Mouse (Mus musculus): ENCODE measurements at regions not wholly inside any gene's neighbourhood (a gene's known extent, or its start where the extent isn't known, plus 50 kb on each side); places are given as distances from the start of the nearest gene placed in this dataset.

GRCm38 (mm10) chr12:66130909-66131308 is 153.3 kb downstream of the Rpl10l start:
- TF ChIP-seq ZC3H11A (IDR thresholded peaks at IDR 0.05; ENCODE audit: low read depth, low read length) = peak; percentile 59
- no peak for TF ChIP-seq JUND (IDR thresholded peaks at IDR 0.05; ENCODE audit: low read depth, low read length)
- TF ChIP-seq CTCF (IDR thresholded peaks at IDR 0.05 in 2 of 3, conservative IDR thresholded peaks at IDR 0.05 in 1 of 3; ENCODE audit: control insufficient read depth in 1 of 3, insufficient read depth in 1 of 3, low read depth in 2 of 3, low read length in 3 of 3, poor library complexity in 1 of 3, severe bottlenecking in 1 of 3) = peak in 1 of 3 experiments; percentile 57; a peak in 2 of 6 replicates
- peak; percentile 75 for TF ChIP-seq RAD21 (IDR thresholded peaks at IDR 0.05; ENCODE audit: low read depth, low read length)
- TF ChIP-seq ZMIZ1 (IDR thresholded peaks at IDR 0.05; ENCODE audit: low read depth, low read length) = no peak
- TF ChIP-seq MYC (IDR thresholded peaks at IDR 0.05; ENCODE audit: low read depth, low read length) = no peak
- peak; percentile 69 for TF ChIP-seq SMC3 (IDR thresholded peaks at IDR 0.05; ENCODE audit: low read depth, low read length)
- Histone ChIP-seq H3K27me3 (ENCODE audit: control insufficient read depth in 1 of 2, insufficient read depth in 2 of 2, low read length in 2 of 2) (no peaks in the 10 kb centered on the region), H3K9me3 (replicated peaks; ENCODE audit: insufficient read depth, low read length) (no peaks in the 10 kb centered on the region), H3K27ac (ENCODE audit: control insufficient read depth, low read depth, low read length) (no peak overlapping the region), H3K4me3 (ENCODE audit: control insufficient read depth in 1 of 2, insufficient read depth in 1 of 2, low read depth in 2 of 2, low read length in 2 of 2) (no peak overlapping the region), H3K4me1 (ENCODE audit: control insufficient read depth in 1 of 2, insufficient read depth in 2 of 2, low read length in 2 of 2) (no peaks in the 10 kb centered on the region), H3K9ac (ENCODE audit: control insufficient read depth, low read depth, low read length, poor library complexity, severe bottlenecking) (no peak overlapping the region), H3K36me3 (ENCODE audit: control insufficient read depth in 1 of 2, insufficient read depth in 2 of 2, low read length in 2 of 2) (no peaks in the 10 kb centered on the region), H3K79me2 (ENCODE audit: control insufficient read depth, insufficient read depth, low read length, poor library complexity) (no peaks in the 10 kb centered on the region)
- peak; percentile 31 for DNase-seq (ENCODE audit: low read depth, low spot score)

DNA sequence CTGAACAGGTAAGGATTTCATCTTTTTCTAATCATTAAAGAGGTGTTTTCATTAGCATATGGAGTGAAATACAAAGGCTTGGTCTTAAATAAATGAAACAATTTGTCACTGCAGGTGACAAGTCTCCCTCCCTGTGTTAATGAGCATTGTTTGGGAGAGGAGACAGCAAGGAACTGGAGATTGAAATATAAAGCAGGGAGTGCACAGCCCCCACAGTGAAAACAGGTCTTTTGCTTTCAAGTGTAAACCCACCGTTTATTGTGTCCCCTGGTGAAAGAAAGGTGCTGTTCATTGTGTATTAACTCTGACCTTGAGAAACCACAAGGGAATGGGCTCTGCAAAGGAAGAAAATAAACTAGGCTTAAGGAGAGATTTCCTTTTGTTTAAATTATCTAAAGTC is 164.6 kb downstream of the Rpl10l start:
- DNase-seq (ENCODE audit: low read depth, low spot score) = no peak
- TF ChIP-seq MXI1 (IDR thresholded peaks at IDR 0.05; ENCODE audit: low read depth, low read length) (no peak), HCFC1 (IDR thresholded peaks at IDR 0.05; ENCODE audit: low read depth, low read length) (no peak), MAZ (IDR thresholded peaks at IDR 0.05; ENCODE audit: low read depth, low read length) (no peak), NELFE (IDR thresholded peaks at IDR 0.05; ENCODE audit: low read depth, low read length) (no peak), MAX (IDR thresholded peaks at IDR 0.05; ENCODE audit: low read length) (no peak), GABPA (IDR thresholded peaks at IDR 0.05; ENCODE audit: low read depth, low read length) (no peak), JUND (IDR thresholded peaks at IDR 0.05; ENCODE audit: low read depth, low read length) (no peak), TCF12 (IDR thresholded peaks at IDR 0.05; ENCODE audit: low read depth, low read length) (no peak), SIN3A (IDR thresholded peaks at IDR 0.05; ENCODE audit: low read length) (no peak), NRF1 (IDR thresholded peaks at IDR 0.05; ENCODE audit: insufficient read depth, low read depth, low read length, poor library complexity, severe bottlenecking) (no peak), SMC3 (IDR thresholded peaks at IDR 0.05; ENCODE audit: low read depth, low read length) (no peak), MAFK (IDR thresholded peaks at IDR 0.05; ENCODE audit: borderline replicate concordance, low read depth, low read length) (no peak), E2F4 (IDR thresholded peaks at IDR 0.05; ENCODE audit: borderline replicate concordance, low read depth, low read length) (no peak), ZNF384 (IDR thresholded peaks at IDR 0.05; ENCODE audit: low read depth, low read length) (no peak), ZC3H11A (IDR thresholded peaks at IDR 0.05; ENCODE audit: low read depth, low read length) (no peak), ELF1 (IDR thresholded peaks at IDR 0.05; ENCODE audit: low read depth, low read length) (no peak), POLR2AphosphoS2 (IDR thresholded peaks at IDR 0.05; ENCODE audit: low read length) (no peak)
- H3K27me3 ChIP-seq (ENCODE audit: control insufficient read depth in 1 of 2, insufficient read depth in 2 of 2, low read length in 2 of 2) = no peaks in the 10 kb centered on the region
- H3K27ac ChIP-seq (ENCODE audit: control insufficient read depth, low read depth, low read length) = no peak overlapping the region
- no peaks in the 10 kb centered on the region for H3K4me1 ChIP-seq (ENCODE audit: control insufficient read depth in 1 of 2, insufficient read depth in 2 of 2, low read length in 2 of 2)
- no peaks in the 10 kb centered on the region for H3K79me2 ChIP-seq (ENCODE audit: control insufficient read depth, insufficient read depth, low read length, poor library complexity)
- H3K4me3 ChIP-seq (ENCODE audit: control insufficient read depth in 1 of 2, insufficient read depth in 1 of 2, low read depth in 2 of 2, low read length in 2 of 2) = no peak overlapping the region
- no peaks in the 10 kb centered on the region for H3K9me3 ChIP-seq (replicated peaks; ENCODE audit: insufficient read depth, low read length)
- no peaks in the 10 kb centered on the region for H3K36me3 ChIP-seq (ENCODE audit: control insufficient read depth in 1 of 2, insufficient read depth in 2 of 2, low read length in 2 of 2)
- H3K9ac ChIP-seq (ENCODE audit: control insufficient read depth, low read depth, low read length, poor library complexity, severe bottlenecking) = no peak overlapping the region

Measured in MEL (cell line).